Mouse (Mus musculus) kidney, postnatal 36 days (tissue): ENCODE data around the gene Myh7.
"Not testable (repeated sequence)": the region's sequence is repeated elsewhere in the genome, so short reads cannot be mapped to it uniquely, and the experiment has no call there.

ENCODE experiments used
- DNase-seq, 2 experiments: peaks; one replicate each; pipeline ENCODE4 v3.0.0; 2021 to 2022; ENCODE audit warnings: mixed read lengths in 2 of 2

Gene Myh7

GRCm38 (mm10) chr14:54967874-54968273 lies 26.6 kb downstream of the Myh7 start:
- DNase-seq: no peak

GRCm38 (mm10) chr14:54966320-54966977 lies 28.0 kb downstream of the Myh7 start, which contains the start of gene Myh6:
Myh6 (minus strand) TSS chr14:54966927.
- DNase-seq: no peak

GRCm38 (mm10) chr14:54965631-54966030 lies 28.8 kb downstream of the Myh7 start:
- DNase-seq: no peak

GRCm38 (mm10) chr14:54965044-54965443 lies 29.4 kb downstream of the Myh7 start:
- DNase-seq: no peak

- DNase-seq: no peak
These were observed 30.7 kb downstream of the Myh7 start for GRCm38 (mm10) chr14:54963727-54964126.

GRCm38 (mm10) chr14:54962714-54963113 lies 31.7 kb downstream of the Myh7 start:
- no peak for DNase-seq

GRCm38 (mm10) chr14:54961487-54961886 lies 32.9 kb downstream of the Myh7 start:
- DNase-seq: no peak

GRCm38 (mm10) chr14:54960769-54961168 lies 33.7 kb downstream of the Myh7 start:
- no peak for DNase-seq

GRCm38 (mm10) chr14:54959853-54960613 lies 34.4 kb downstream of the Myh7 start:
- not testable (repeated sequence) for DNase-seq

- DNase-seq: no peak
These were observed 35.2 kb downstream of the Myh7 start for GRCm38 (mm10) chr14:54959197-54959596.

- DNase-seq: no peak
These were observed 35.9 kb downstream of the Myh7 start for GRCm38 (mm10) chr14:54958503-54958902.

GRCm38 (mm10) chr14:54956533-54956932 lies 37.9 kb downstream of the Myh7 start:
- no peak for DNase-seq

- no peak for DNase-seq
These were observed 38.9 kb downstream of the Myh7 start for GRCm38 (mm10) chr14:54955481-54955880.

- no peak for DNase-seq
These were observed 40.0 kb downstream of the Myh7 start for GRCm38 (mm10) chr14:54954474-54954873.

GRCm38 (mm10) chr14:54953664-54954206 lies 40.7 kb downstream of the Myh7 start:
- no peak for DNase-seq

- DNase-seq: no peak
These were observed 42.8 kb downstream of the Myh7 start for GRCm38 (mm10) chr14:54951587-54951986.

GRCm38 (mm10) chr14:54950493-54950892 lies 43.9 kb downstream of the Myh7 start:
- DNase-seq: no peak

- DNase-seq: no peak
These were observed 45.6 kb downstream of the Myh7 start for GRCm38 (mm10) chr14:54948781-54949180.

- not testable (repeated sequence) for DNase-seq
These were observed 47.4 kb downstream of the Myh7 start for GRCm38 (mm10) chr14:54947008-54947407.

GRCm38 (mm10) chr14:54945975-54946704 lies 48.3 kb downstream of the Myh7 start:
- DNase-seq: no peak

- no peak for DNase-seq
These were observed 49.5 kb downstream of the Myh7 start for GRCm38 (mm10) chr14:54944939-54945338.

GRCm38 (mm10) chr14:54943971-54944370 lies 50.5 kb downstream of the Myh7 start:
- DNase-seq: no peak

- DNase-seq: no peak
These were observed 51.9 kb downstream of the Myh7 start for GRCm38 (mm10) chr14:54942479-54942878.
